Mouse (Mus musculus) CH12.LX (cell line): ENCODE data around the gene Atp13a3. TPM values are rescaled to one million over a fixed set of nuclear protein-coding genes. Genes with fewer than 3 reads are reported as not detected.
A peak's percentile ranks its signal among the peaks of the same experiment; 100 is the strongest.

Source experiments
- DNase-seq: peaks from one replicate; pipeline ENCODE4 v3.0.0-alpha.2; 2013; ENCODE audit errors: extremely low read depth
- H3K27ac ChIP-seq: 2 replicates; pipeline ENCODE4 v1.5.1; 2012; ENCODE audit warnings: low read depth, mild to moderate bottlenecking, control low read depth, moderate library complexity; ENCODE audit not compliant: insufficient read depth
- H3K27me3 ChIP-seq: replicated peaks from 2 replicates; pipeline ENCODE3; 2012; ENCODE audit warnings: inconsistent platforms
- H3K36me3 ChIP-seq, 2 experiments: replicated peaks in 1 of 2; 2 replicates each; pipeline versions ENCODE3 to v1.6.1; 2012; ENCODE audit warnings: inconsistent platforms in 1 of 2, low read length in 1 of 2, mild to moderate bottlenecking in 1 of 2, mixed read lengths in 1 of 2, moderate library complexity in 1 of 2; ENCODE audit not compliant: control insufficient read depth in 1 of 2, insufficient read depth in 1 of 2
- H3K4me1 ChIP-seq, 2 experiments: 2 replicates each; pipeline ENCODE4 v1.6.1; 2012; ENCODE audit warnings: inconsistent platforms in 1 of 2, moderate library complexity in 1 of 2; ENCODE audit not compliant: insufficient read depth in 2 of 2, control insufficient read depth in 1 of 2
- H3K4me2 ChIP-seq: 2 replicates; pipeline ENCODE4 v1.6.1; 2012; ENCODE audit warnings: low read depth, mild to moderate bottlenecking, control low read depth; ENCODE audit not compliant: poor library complexity, insufficient read depth, severe bottlenecking
- H3K4me3 ChIP-seq, 3 experiments: fragments of 150-350 bp in 1 of 3; sonication (generic) in 1 of 3; replicated peaks in 1 of 3; 2 replicates each; pipeline versions ENCODE3 to v1.5.1; 2011 to 2012; ENCODE audit warnings: low read depth in 2 of 3, low read length in 2 of 3, mild to moderate bottlenecking in 2 of 3, moderate library complexity in 2 of 3, control low read depth in 1 of 3, improper control_type of control experiment in 1 of 3, inconsistent platforms in 1 of 3, mixed read lengths in 1 of 3; ENCODE audit not compliant: poor library complexity in 1 of 3
- H3K79me2 ChIP-seq: replicated peaks from 2 replicates; pipeline ENCODE4 v1.6.1; 2012; ENCODE audit warnings: mild to moderate bottlenecking, moderate library complexity; ENCODE audit not compliant: control insufficient read depth, poor library complexity, insufficient read depth, severe bottlenecking; ENCODE audit errors: extremely low read depth
- H3K9ac ChIP-seq: 2 replicates; pipeline ENCODE4 v1.6.1; 2012; ENCODE audit warnings: low read depth, mild to moderate bottlenecking, control low read depth, moderate library complexity; ENCODE audit not compliant: insufficient read depth
- H3K9me3 ChIP-seq: replicated peaks from 2 replicates; pipeline ENCODE3; 2012; ENCODE audit warnings: low read length, inconsistent platforms, mixed read lengths
- CTCF ChIP-seq, 2 experiments: IDR thresholded peaks in 1 of 2; conservative IDR thresholded peaks in 1 of 2; 2 replicates each; pipeline ENCODE4 v1.5.1; 2011 to 2012; ENCODE audit warnings: low read depth in 2 of 2, low read length in 2 of 2, improper control_type of control experiment in 1 of 2, inconsistent platforms in 1 of 2, mild to moderate bottlenecking in 1 of 2, moderate library complexity in 1 of 2
- HCFC1 ChIP-seq: IDR thresholded peaks from 2 replicates; pipeline ENCODE4 v1.6.1; 2012; ENCODE audit warnings: low read depth, mild to moderate bottlenecking, inconsistent platforms, low read length, improper control_type of control experiment
- IRF4 ChIP-seq: IDR thresholded peaks from 2 replicates; pipeline ENCODE4 v1.6.1; 2014; ENCODE audit warnings: low read depth, mild to moderate bottlenecking, inconsistent platforms, low read length, improper control_type of control experiment
- JUND ChIP-seq: conservative IDR thresholded peaks from 2 replicates; pipeline ENCODE4 v1.6.1; 2011; ENCODE audit warnings: low read depth, low read length, improper control_type of control experiment
- KAT2A ChIP-seq: IDR thresholded peaks from 2 replicates; pipeline ENCODE4 v1.6.1; 2012; ENCODE audit warnings: low read length, improper control_type of control experiment, inconsistent platforms; ENCODE audit not compliant: insufficient replicate concordance
- MAZ ChIP-seq: IDR thresholded peaks from 2 replicates; pipeline ENCODE4 v1.6.1; 2012; ENCODE audit warnings: low read depth, mild to moderate bottlenecking, inconsistent platforms, low read length, improper control_type of control experiment, moderate library complexity
- MEF2A ChIP-seq: IDR thresholded peaks from 2 replicates; pipeline ENCODE4 v1.6.1; 2014; ENCODE audit warnings: low read depth, mild to moderate bottlenecking, inconsistent platforms, low read length, improper control_type of control experiment, borderline replicate concordance
- MYC ChIP-seq: IDR thresholded peaks from 2 replicates; pipeline ENCODE4 v1.6.1; 2011; ENCODE audit warnings: low read depth, mild to moderate bottlenecking, improper control_type of control experiment, low read length
- NRF1 ChIP-seq: IDR thresholded peaks from 2 replicates; pipeline ENCODE4 v1.6.1; 2014; ENCODE audit warnings: low read depth, mild to moderate bottlenecking, inconsistent platforms, low read length, improper control_type of control experiment, moderate library complexity
- PAX5 ChIP-seq: IDR thresholded peaks from 2 replicates; pipeline ENCODE4 v1.6.1; 2012; ENCODE audit warnings: low read length, inconsistent platforms, mixed read lengths
- RAD21 ChIP-seq: IDR thresholded peaks from 2 replicates; pipeline ENCODE4 v1.6.1; 2011; ENCODE audit warnings: low read depth, mild to moderate bottlenecking, low read length, improper control_type of control experiment, moderate library complexity
- RCOR1 ChIP-seq: conservative IDR thresholded peaks from 2 replicates; pipeline ENCODE4 v1.6.1; 2012; ENCODE audit warnings: low read depth, mild to moderate bottlenecking, inconsistent platforms, low read length, improper control_type of control experiment
- SIN3A ChIP-seq: IDR thresholded peaks from 2 replicates; pipeline ENCODE4 v1.6.1; 2012; ENCODE audit warnings: low read length, improper control_type of control experiment, inconsistent platforms
- TBP ChIP-seq: conservative IDR thresholded peaks from 2 replicates; pipeline ENCODE4 v1.6.1; 2011; ENCODE audit warnings: low read depth, low read length, improper control_type of control experiment
- UBTF ChIP-seq: IDR thresholded peaks from 2 replicates; pipeline ENCODE4 v1.6.1; 2012; ENCODE audit warnings: low read depth, mild to moderate bottlenecking, inconsistent platforms, low read length, improper control_type of control experiment, moderate library complexity
- USF1 ChIP-seq: IDR thresholded peaks from 2 replicates; pipeline ENCODE4 v1.6.1; 2014; ENCODE audit warnings: low read depth, mild to moderate bottlenecking, inconsistent platforms, low read length, improper control_type of control experiment
- ZKSCAN1 ChIP-seq: IDR thresholded peaks from 2 replicates; pipeline ENCODE4 v1.6.1; 2012; ENCODE audit warnings: low read depth, inconsistent platforms, low read length, improper control_type of control experiment, borderline replicate concordance
- dilution Hi-C: fragments of 300-500 bp; cut with MboI; formaldehyde crosslinking; loops from 2 replicates; pipeline ENCODE4 v1.14.3; 2020; ENCODE audit warnings: low sequenced_read_pairs; ENCODE audit not compliant: extremely low pct_unique_long_range_greater_than_20kb, extremely low pct_ligation_motif_present
- in situ Hi-C: fragments of 300-500 bp; cut with MboI; formaldehyde crosslinking; loops from 3 replicates; pipeline ENCODE4 v1.14.3; 2019; ENCODE audit warnings: low sequenced_read_pairs, low pct_ligation_motif_present, low pct_unique_long_range_greater_than_20kb, mixed read lengths
- polyA plus RNA-seq: library from polyadenylated mRNA; unstranded; fragments of >175 nt; gene quantifications from 2 replicates; pipeline ENCODE4 v1.2.1, GENCODE M21; 2012; ENCODE audit warnings: low read depth; ENCODE audit not compliant: insufficient read length
- total RNA-seq, 2 experiments: library from RNA; depleted of rRNA; stranded (reverse); fragments of 300-350 nt in 1 of 2; fragments of >200 nt in 1 of 2; gene quantifications; 2 replicates each; pipeline ENCODE4 v1.2.3; 2012 to 2014

Atp13a3 gene
- total and polyA plus RNA-seq, 3 experiments = 46.7 to 73.0 (median 49.9) TPM

GRCm38 (mm10) chr16:30304236-30304635, 101.5 kb downstream of the Atp13a3 start:
- peaks cover 5% of the 10 kb centered on the region for H3K27me3 ChIP-seq
- peaks cover 0 to 11% of the 10 kb centered on the region in 2 experiments for H3K36me3 ChIP-seq
- H3K9ac ChIP-seq = no peak overlapping the region
- no peak overlapping the region for H3K4me2 ChIP-seq
- H3K27ac ChIP-seq = no peak overlapping the region
- no peak overlapping the region for H3K4me3 ChIP-seq
- in situ Hi-C loops (loop anchor here (5.0 kb wide), 1 partner anchor 37 kb away; the partner anchor contains the start of gene Cpn2), dilution Hi-C loops (no loop called here)
- H3K79me2 ChIP-seq = no peaks in the 10 kb centered on the region
- peaks cover 4 to 16% of the 10 kb centered on the region in 2 experiments for H3K4me1 ChIP-seq
- H3K9me3 ChIP-seq = peaks cover 7% of the 10 kb centered on the region
- peak; percentile 25 for DNase-seq
- TF ChIP-seq CTCF (conservative IDR thresholded peaks at IDR 0.05 in 1 of 2, IDR thresholded peaks at IDR 0.05 in 1 of 2; ENCODE audit: low read depth in 2 of 2, low read length in 2 of 2) (no peak), PAX5 (no peak), MAZ (no peak), MEF2A (0 out of 2 replicates have a peak, but pooled peaks have one; percentile 9)

DNA sequence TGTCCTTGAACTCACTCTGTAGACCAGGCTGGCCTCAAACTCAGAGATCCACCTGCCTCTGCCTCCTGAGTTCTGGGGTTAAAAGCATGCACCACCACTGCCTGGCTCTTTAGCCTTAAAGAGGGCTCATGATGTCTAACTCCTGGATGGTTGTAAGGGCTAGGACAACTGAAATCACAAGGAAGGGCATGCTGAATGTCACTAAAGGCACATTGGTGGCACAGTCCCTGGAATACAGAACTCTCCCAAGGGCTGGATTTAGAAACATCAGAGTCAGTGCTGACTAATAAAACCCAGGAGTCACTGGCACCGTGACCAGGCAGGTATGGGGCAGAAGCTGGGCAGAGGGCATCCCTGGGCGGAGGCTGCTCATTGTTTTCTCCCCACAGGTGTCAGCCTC, 102.4 kb downstream of the Atp13a3 start:
- H3K4me3 ChIP-seq = no peak overlapping the region
- no peak overlapping the region for H3K27ac ChIP-seq
- TF ChIP-seq JUND (no peak), USF1 (no peak), NRF1 (no peak), RAD21 (no peak), UBTF (no peak), HCFC1 (no peak), MYC (no peak), RCOR1 (no peak), IRF4 (no peak), TBP (no peak), SIN3A (no peak), KAT2A (no peak), MAZ (no peak), ZKSCAN1 (no peak)
- H3K9ac ChIP-seq = no peak overlapping the region
- H3K79me2 ChIP-seq = no peaks in the 10 kb centered on the region
- H3K27me3 ChIP-seq = peaks cover 5% of the 10 kb centered on the region
- dilution Hi-C loops = no loop called here
- H3K36me3 ChIP-seq = peaks cover 0 to 2% of the 10 kb centered on the region in 2 experiments
- in situ Hi-C loops = loop anchor here (5.0 kb wide), 1 partner anchor 36 kb away; the partner anchor contains the start of gene Cpn2
- peaks cover 4 to 16% of the 10 kb centered on the region in 2 experiments for H3K4me1 ChIP-seq
- no peak overlapping the region for H3K4me2 ChIP-seq
- peaks cover under 1% of the 10 kb centered on the region for H3K9me3 ChIP-seq
- no peak for DNase-seq
